Comparison of ENCODE assay signal across 24 mouse cellular contexts in the genomic region with DNA sequence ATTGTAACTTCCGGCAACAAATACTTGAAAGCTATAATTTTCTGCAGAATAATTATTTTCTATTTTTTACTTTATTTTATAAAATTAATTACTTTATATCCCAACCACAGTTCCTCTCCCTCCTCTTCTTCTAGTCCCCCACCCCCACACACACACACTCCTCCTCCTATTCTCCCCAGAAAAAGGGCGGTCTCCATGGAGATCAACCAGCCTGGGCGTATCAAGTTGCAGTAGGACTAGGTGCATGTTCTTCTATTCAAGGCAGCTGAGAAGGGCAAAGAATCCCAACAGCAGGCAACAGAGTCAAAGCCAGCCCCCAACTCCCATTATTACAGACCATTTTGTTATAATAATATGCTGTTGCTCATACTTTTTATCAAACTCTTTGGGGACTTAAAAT.
DNase-seq lines count a peak whose midpoint lies in the region; ATAC-seq lines count a peak whose summit lies in the region.
"Had no signal": no experiment of that assay in that cellular context is flagged by ENCODE, and none has a peak within 500 bp of the region (broad histone marks: within the 10 kb centered on the region; RNA-seq: fewer than 3 reads in every experiment).

No protein-coding gene starts in this region.

- WGBS in limb, embryonic 11.5 days, result 46% methylated on average over 3 of the region's 3 CpGs
- WGBS in limb, embryonic 10.5 days, result 49% methylated on average over 3 of the region's 3 CpGs
- WGBS in embryonic facial prominence, embryonic 14.5 days, result 39% methylated on average over 3 of the region's 3 CpGs

- H3K9me3 ChIP-seq in limb, embryonic 11.5 days (ENCODE audit: control insufficient read depth, low read length), result no peaks in the 10 kb centered on the region
- no peaks in the 10 kb centered on the region for H3K9me3 ChIP-seq in limb, embryonic 10.5 days (replicated peaks)
- no peaks in the 10 kb centered on the region for H3K9me3 ChIP-seq in embryonic facial prominence, embryonic 14.5 days (ENCODE audit: control insufficient read depth, low read length)
- H3K9me3 ChIP-seq: embryonic facial prominence, embryonic 13.5 days; hindbrain, embryonic 15.5 days; liver, embryonic 13.5 days; neural tube, embryonic 13.5 days; stomach, embryonic 15.5 days had no signal

- ATAC-seq in limb, embryonic 11.5 days (ENCODE audit: insufficient number of reproducible peaks, low FRiP score, low TSS enrichment, low read depth), result no peak
- peak; percentile 67; the same call in 1 of the 2 replicates for ATAC-seq in embryonic facial prominence, embryonic 14.5 days (ENCODE audit: low read depth)
- ATAC-seq: forebrain, embryonic 16.5 days; intestine, embryonic 16.5 days had no signal

- H3K4me1 ChIP-seq in limb, embryonic 11.5 days (ENCODE audit: control insufficient read depth, insufficient read depth, low read length), result 0 out of 2 replicates have a peak, but pooled peaks cover 7% of the 10 kb centered on the region
- peaks cover 16% of the 10 kb centered on the region for H3K4me1 ChIP-seq in limb, embryonic 10.5 days
- 0 out of 2 replicates have a peak, but pooled peaks cover 3% of the 10 kb centered on the region for H3K4me1 ChIP-seq in embryonic facial prominence, embryonic 14.5 days (ENCODE audit: control insufficient read depth, insufficient read depth, low read length)
- H3K4me1 ChIP-seq: hindbrain, embryonic 15.5 days; liver, embryonic 13.5 days; neural tube, embryonic 13.5 days; stomach, embryonic 15.5 days had no signal

- no peak overlapping the region for H3K4me3 ChIP-seq in limb, embryonic 11.5 days (ENCODE audit: low read depth, low read length)
- H3K4me3 ChIP-seq in limb, embryonic 10.5 days, result no peak overlapping the region
- no peak overlapping the region for H3K4me3 ChIP-seq in embryonic facial prominence, embryonic 14.5 days (ENCODE audit: low read depth, low read length)
- H3K4me3 ChIP-seq: embryonic facial prominence, embryonic 13.5 days; hindbrain, embryonic 15.5 days; limb, embryonic 13.5 days; liver, embryonic 13.5 days; neural tube, embryonic 13.5 days; stomach, embryonic 15.5 days had no signal

- peak; percentile 30 for DNase-seq in heart, adult 11 months
- no peak for DNase-seq in heart, adult 9 months (ENCODE audit: low spot score in 2 of 2)
- DNase-seq in limb, embryonic 11.5 days (ENCODE audit: low spot score), result peak; percentile 27
- no peak for DNase-seq in limb, embryonic 10.5 days (ENCODE audit: low spot score)
- DNase-seq in embryo, embryonic 10.5 days (ENCODE audit: low spot score), result peak; percentile 64
- peak; percentile 45 for DNase-seq in embryonic facial prominence, embryonic 14.5 days (ENCODE audit: low spot score)
- DNase-seq in left cerebral cortex, adult 11 months (ENCODE audit: low spot score), result no peak
- no peak for DNase-seq in cerebellum, adult 11-12 months
- DNase-seq: adrenal gland, postnatal 36 days; gastrocnemius, postnatal 10 days; heart, adult 18-20 months; kidney, postnatal 10 days; liver, embryonic 13.5 days; lung, adult 2 months; lung, postnatal 14 days; midbrain, embryonic 14.5 days; thymus, postnatal 25 days had no signal

- H3K4me2 ChIP-seq in limb, embryonic 11.5 days (ENCODE audit: low read depth, severe bottlenecking), result no peak overlapping the region
- no peak overlapping the region for H3K4me2 ChIP-seq in embryonic facial prominence, embryonic 14.5 days (ENCODE audit: low read depth, low read length)
- H3K4me2 ChIP-seq: embryonic facial prominence, embryonic 13.5 days; hindbrain, embryonic 15.5 days; limb, embryonic 13.5 days; liver, embryonic 13.5 days; neural tube, embryonic 13.5 days; stomach, embryonic 15.5 days had no signal

- H3K9ac ChIP-seq in limb, embryonic 11.5 days (ENCODE audit: low read length), result no peak overlapping the region
- H3K9ac ChIP-seq in embryonic facial prominence, embryonic 14.5 days (ENCODE audit: low read depth, low read length), result no peak overlapping the region
- H3K9ac ChIP-seq: embryonic facial prominence, embryonic 13.5 days; hindbrain, embryonic 15.5 days; limb, embryonic 13.5 days; liver, embryonic 13.5 days; neural tube, embryonic 13.5 days; stomach, embryonic 15.5 days had no signal

- H3K36me3 ChIP-seq in limb, embryonic 11.5 days (ENCODE audit: control insufficient read depth, insufficient read depth, low read length), result no peaks in the 10 kb centered on the region
- H3K36me3 ChIP-seq in limb, embryonic 10.5 days, result no peaks in the 10 kb centered on the region
- H3K36me3 ChIP-seq in embryonic facial prominence, embryonic 14.5 days (ENCODE audit: control insufficient read depth, insufficient read depth, low read length), result no peaks in the 10 kb centered on the region
- H3K36me3 ChIP-seq: embryonic facial prominence, embryonic 13.5 days; hindbrain, embryonic 15.5 days; limb, embryonic 13.5 days; liver, embryonic 13.5 days; neural tube, embryonic 13.5 days; stomach, embryonic 15.5 days had no signal

- H3K27me3 ChIP-seq in limb, embryonic 11.5 days (ENCODE audit: control insufficient read depth, insufficient read depth, low read length), result no peaks in the 10 kb centered on the region
- no peaks in the 10 kb centered on the region for H3K27me3 ChIP-seq in limb, embryonic 10.5 days (ENCODE audit: low read depth, poor library complexity, severe bottlenecking)
- H3K27me3 ChIP-seq in embryonic facial prominence, embryonic 14.5 days (replicated peaks; ENCODE audit: control insufficient read depth, insufficient read depth, low read length), result no peaks in the 10 kb centered on the region
- H3K27me3 ChIP-seq: embryonic facial prominence, embryonic 13.5 days; hindbrain, embryonic 15.5 days; limb, embryonic 13.5 days; liver, embryonic 13.5 days; neural tube, embryonic 13.5 days; stomach, embryonic 15.5 days had no signal

- H3K27ac ChIP-seq in limb, embryonic 11.5 days (replicated peaks; ENCODE audit: low read depth, low read length), result no peak overlapping the region
- no peak overlapping the region for H3K27ac ChIP-seq in limb, embryonic 10.5 days
- H3K27ac ChIP-seq in embryonic facial prominence, embryonic 14.5 days (replicated peaks; ENCODE audit: low read depth, low read length), result no peak overlapping the region
- H3K27ac ChIP-seq: embryonic facial prominence, embryonic 13.5 days; hindbrain, embryonic 15.5 days; limb, embryonic 13.5 days; liver, embryonic 13.5 days; neural tube, embryonic 13.5 days; stomach, embryonic 15.5 days had no signal

Comparison
In these comparisons a context has a peak if more than half of its experiments do, and no peak if none do; other contexts are left out.
1. DNase-seq: peak in heart, adult 11 months (single experiment), limb, embryonic 11.5 days (single experiment), embryo, embryonic 10.5 days (single experiment) and embryonic facial prominence, embryonic 14.5 days (single experiment); none in heart, adult 9 months (0 of 2), limb, embryonic 10.5 days (single experiment), left cerebral cortex, adult 11 months (single experiment) and cerebellum, adult 11-12 months (single experiment).